Mouse (Mus musculus) gastrocnemius, postnatal 10 days (tissue): ENCODE data around the gene Adra1d. TPM values are rescaled to one million over a fixed set of nuclear protein-coding genes. Genes with fewer than 3 reads are reported as not detected.
A peak's percentile ranks its signal among the peaks of the same experiment; 100 is the strongest.

Source experiments
- DNase-seq: peaks from one replicate; pipeline ENCODE4 v3.0.0; 2021; ENCODE audit warnings: mixed read lengths
- long read RNA-seq, 2 experiments: library from polyadenylated mRNA; stranded (forward); transcript quantifications; one replicate each; pipeline ENCODE4 v2.0.0; 2021
- total RNA-seq, 2 experiments: library from RNA; stranded (reverse); gene quantifications; 2 replicates each; pipeline ENCODE4 v1.2.3; 2021

The Adra1d gene
- 1 to 10 TPM; 1.8 to 2.1 TPM for total RNA-seq
- long read RNA-seq, experiment 1, partial matches to known transcripts: 0 of 1 reads
- long read RNA-seq, experiment 1, other reads (novel, unspliced or antisense): 0 of 1 reads
- long read RNA-seq, experiment 2, transcript Adra1d-201 (2 exons, 1,899 nt): major isoform, 7 of 7 reads
- long read RNA-seq, experiment 2, partial matches to known transcripts: 0 of 7 reads
- long read RNA-seq, experiment 2, other reads (novel, unspliced or antisense): 0 of 7 reads

DNA sequence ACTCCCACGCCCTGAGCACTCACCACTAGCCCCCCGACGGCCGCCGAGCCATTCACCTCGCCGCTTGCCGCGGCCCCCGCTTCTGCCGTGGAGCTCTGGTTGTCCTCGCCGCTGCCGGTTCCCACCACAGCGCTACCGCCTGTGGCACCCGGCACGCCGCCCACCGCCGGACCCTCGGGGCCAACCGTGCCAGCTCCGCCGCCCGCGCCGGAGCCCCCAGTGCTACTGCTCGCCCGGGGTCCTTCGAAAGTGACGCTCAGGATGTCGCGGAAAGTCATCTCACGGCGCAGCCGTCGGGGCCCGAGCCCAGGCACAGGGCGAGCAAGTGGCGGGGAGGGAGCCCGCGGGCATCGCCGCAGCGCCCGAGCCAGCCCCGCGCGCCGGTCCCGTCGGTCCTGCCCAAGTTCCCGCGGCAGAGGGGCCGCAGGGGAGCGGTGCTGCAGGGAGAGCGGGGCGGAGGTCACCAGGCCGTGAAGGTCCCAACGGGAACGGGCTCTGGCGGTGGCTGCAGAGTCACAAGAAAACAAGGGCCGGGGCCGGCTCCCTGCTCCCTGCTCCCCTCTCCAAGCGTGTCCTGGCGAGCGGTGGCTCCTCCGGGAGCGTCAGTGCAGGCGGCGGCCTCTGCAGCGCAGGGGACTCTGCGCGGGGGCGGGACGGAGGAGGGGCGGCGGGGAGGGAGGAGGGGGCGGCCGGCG, at the start of gene Adra1d:
Gene Adra1d, minus strand, starts transcription at position 393 of the 695 bp plus-strand sequence.
- DNase-seq: peak; percentile 35

- DNase-seq: no peak
These were observed 39.8 kb upstream of the Adra1d start for GRCm38 (mm10) chr2:131601881-131602280.

DNA sequence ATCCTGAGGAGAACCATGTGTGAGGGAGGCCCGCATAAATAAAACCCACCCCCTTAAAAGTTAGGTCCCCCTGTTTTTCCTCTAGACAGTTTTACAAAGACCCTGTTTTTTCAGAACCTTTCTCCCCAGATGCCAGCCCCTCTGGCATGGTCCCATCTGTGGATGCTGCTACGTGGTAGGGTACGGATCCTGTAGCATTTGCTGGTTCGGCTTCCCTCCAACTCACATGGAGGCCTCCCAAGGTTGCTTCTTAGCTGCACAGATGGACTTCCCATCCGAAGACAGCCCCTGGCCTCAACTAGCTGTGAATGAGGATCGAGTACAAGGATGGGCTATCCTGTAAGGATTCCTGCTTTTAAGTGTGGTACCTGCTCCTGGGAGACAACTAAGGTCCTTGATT, 32.8 kb upstream of the Adra1d start:
- no peak for DNase-seq

DNA sequence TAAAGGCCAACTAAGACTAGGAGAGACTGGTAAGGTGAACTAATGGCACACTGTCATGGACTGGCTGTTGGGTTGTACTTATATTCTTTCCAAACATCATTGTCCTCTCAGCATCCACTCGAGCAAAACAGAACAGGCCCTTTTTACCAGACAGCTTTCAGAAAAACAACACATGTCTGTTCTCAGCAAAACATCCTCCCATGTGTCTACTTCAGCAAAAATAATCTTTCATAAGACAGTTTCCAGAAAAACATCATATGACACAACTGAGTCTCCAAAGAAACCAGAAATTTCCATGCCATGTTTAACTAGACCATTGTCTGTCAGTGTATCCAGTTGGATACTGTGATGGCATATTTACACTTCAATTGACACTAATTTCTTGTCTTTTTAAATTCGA, 25.4 kb upstream of the Adra1d start:
- no peak for DNase-seq

- no peak for DNase-seq
These were observed 19.4 kb upstream of the Adra1d start for GRCm38 (mm10) chr2:131581506-131581905.

DNA sequence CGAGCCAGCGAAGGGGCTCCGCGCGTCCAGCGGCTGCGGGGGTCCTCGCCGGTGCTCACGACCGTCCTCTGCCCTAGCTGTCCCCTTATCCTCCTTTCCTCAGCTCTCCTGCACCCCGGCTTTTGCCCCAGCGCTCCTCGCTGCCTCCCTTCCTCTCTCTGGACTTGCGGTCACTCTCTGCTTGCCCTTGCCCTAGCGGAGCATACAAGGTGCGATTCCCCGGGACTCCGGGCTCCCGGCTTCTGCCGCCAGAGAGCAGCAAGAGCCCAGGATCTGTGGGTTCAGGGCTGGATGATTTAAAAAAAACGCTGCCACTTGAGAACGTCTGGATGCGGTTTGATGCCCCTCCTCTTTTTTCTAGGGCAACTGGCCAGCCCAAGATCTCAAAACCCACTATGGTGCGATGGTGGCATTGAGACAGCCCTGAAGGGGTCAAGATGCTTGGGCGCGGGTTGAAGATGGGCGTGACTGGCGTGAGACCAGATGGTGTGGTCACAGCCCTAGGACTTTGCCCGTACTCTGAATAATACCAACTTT, 571 bp upstream of the Adra1d start:
- peak; percentile 71 for DNase-seq

- DNase-seq: no peak
These were observed 676 bp downstream of the Adra1d start for GRCm38 (mm10) chr2:131561344-131561870.

DNA sequence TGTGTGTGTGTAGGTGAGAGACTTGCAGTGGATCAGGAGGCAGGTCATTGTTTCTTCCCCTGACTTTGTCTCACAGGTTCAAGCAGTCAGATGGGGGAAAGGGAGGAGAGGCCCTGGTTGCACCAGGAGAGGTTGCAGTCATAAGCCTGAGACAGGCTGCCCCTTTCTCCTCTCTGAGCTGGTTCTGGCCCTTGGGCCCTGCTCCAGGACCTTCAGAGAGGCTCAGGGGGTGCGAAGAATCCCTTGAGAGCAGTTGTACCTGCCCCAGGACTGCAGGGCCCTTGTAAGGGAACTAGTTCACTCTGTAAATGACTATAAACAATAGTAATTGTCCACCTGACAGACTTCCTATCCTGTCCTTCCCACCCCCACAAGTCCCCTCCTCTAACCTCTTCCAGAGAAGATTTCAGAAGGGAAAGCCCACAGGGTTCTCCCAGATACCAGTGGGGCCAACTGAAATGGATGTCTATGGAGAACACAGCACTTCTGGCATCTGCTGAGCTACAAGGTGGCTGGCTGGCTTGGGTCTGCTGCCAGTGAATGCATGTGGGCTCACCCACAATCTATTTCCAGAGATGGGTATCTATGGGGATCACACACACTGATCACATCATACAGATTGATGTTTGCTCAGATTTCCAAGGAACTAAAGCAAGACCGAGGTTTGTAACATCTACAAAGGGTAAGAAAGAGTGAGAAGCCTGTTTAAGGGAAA, 1.7 kb downstream of the Adra1d start:
- DNase-seq: no peak

DNA sequence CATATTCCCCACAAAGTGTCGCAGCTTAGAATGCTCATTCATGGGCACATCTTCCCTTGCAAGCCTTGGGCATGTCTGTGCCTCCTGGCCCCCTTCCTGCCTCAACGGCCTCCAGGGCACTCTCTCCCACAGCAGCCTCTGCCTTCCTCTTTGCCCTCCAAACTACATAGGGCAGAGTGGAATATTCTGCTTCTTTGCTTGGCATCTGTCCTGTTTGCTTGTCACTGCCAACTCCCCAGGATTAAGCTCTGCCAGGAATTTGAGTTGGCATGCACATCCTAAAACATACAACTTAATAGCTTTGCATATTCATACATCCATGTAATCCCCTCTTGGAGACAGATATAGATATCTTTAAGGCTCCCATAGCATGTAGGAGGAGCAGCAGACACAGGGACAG, 4.2 kb downstream of the Adra1d start:
- DNase-seq: no peak

- DNase-seq: no peak
These were observed 9.2 kb downstream of the Adra1d start for GRCm38 (mm10) chr2:131552736-131553400.

DNA sequence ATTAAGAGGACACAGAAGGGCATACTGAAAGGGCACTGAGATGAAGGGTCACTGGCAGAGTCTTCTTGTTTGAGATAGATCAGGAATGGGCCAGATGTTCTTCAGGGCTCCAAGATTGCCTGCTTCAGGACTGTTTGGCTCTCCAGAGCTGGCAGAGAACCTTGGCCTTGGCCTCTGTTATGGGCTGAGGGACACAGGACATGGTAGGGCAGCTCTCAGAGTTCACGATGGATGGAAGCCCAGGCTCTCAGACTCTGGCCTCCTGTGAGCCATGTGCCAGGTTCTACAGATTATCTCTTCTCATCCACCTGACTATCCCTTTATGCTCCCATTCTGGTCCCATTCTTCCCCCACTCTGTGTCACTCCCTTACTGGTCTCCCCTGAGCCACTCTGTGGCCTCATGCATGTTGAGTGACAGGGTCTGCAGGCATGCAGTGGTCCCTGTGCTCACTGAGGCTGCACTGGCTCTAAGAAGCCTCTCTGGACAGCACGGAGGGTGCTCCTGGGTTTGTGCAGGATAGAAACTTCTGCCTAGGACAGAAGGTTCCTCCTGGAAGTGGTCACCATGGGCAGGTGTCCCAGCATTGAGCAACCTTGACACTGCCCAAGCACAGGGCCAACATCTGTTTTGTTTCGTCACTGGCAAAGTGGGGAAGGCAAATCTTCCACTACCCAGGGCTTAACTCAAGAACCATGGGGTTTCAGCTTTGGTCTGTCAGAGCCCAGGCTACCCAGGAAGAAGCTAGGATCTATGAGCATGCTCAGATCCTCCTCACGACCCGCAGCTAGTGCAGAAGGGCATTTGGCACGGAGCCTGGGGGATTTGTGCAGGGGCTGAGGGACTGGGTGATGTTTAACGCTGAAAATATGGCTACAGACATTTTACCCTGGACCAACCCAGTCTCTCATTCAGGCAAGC, 10.1 kb downstream of the Adra1d start:
- no peak for DNase-seq

- DNase-seq: no peak
These were observed 11.2 kb downstream of the Adra1d start for GRCm38 (mm10) chr2:131550906-131551305.

DNA sequence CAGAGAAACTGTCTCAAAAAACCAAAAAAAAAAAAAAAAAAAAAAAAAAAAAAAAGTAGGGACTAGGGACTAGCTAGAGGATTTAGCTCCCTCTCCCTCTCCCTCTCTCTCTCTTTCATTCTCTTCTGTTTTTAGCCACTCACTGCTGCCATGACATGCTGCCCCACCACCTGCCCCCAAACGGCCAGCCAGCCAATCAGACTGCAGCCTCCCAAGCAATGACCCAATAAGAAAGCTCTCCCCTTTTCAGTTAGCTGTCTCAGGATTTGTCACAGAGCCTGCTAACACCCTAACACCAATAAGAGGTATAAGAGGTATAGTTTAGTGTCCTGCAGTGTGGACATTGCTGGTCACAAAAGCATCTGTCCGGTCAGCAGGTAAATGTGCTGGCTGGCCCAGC, 11.6 kb downstream of the Adra1d start:
- DNase-seq: no peak

DNA sequence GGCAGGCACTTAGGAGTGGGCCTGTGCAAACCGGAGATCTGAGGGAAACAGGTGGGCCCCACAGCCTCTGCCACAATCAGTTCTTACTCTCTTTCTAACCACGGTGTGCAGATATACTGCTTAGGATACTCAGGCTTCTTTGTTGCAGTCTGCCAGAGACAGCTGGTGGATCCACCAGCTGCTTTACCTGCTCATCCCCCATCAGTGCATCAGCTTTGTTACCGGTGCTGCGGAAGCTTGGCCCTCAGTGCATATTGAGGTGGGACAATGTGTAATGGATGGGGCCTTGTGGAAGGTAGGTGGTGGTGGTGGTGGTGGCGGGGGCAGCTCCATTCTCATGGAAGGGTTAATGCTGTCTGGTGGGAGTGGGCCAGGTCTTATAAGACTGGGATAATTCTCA, 13.0 kb downstream of the Adra1d start:
- no peak for DNase-seq

GRCm38 (mm10) chr2:131548330-131548729, 13.8 kb downstream of the Adra1d start:
- no peak for DNase-seq

GRCm38 (mm10) chr2:131546745-131547408, 15.2 kb downstream of the Adra1d start:
- DNase-seq: no peak

DNA sequence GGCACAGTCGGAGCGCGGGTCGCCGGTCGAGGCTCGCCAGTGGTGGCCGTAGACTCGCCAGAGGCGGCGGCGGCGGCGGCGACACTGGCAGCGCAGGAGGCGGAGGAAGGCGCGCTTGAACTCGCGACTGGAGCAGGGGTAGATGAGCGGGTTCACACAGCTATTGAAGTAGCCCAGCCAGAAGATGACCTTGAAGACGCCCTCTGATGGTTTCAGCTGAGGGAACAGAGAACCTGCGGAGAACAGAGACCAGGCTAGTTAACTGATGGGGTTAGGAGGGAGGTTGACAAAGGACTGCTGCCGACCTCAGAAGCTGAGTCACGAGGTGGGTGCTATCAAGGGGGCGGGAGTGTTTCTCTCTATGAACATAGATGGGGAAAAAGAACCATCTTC, 15.8 kb downstream of the Adra1d start:
- no peak for DNase-seq

- peak; percentile 59 for DNase-seq
These were observed 16.4 kb downstream of the Adra1d start for GRCm38 (mm10) chr2:131545386-131546307.

DNA sequence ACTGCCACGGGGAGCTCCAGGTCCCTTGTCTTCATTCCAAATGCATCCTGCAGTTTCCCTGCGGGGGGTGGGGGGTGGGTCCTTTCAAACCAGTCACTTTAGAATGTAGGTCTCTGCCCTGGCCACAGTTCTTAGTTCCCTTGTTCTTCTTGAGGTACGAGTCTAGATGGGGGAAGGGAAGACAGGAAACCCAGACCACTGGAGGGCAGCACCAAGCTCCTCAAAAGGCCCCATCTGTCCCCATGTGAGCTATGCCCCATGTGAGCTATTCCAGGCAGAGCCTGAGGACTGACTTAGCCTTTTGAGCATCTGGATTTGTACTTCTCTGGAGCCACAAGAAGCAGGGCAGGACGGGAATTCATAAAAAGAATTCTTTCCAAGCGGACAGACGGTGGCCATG, 19.6 kb downstream of the Adra1d start:
- DNase-seq: no peak

GRCm38 (mm10) chr2:131541686-131542085, 20.4 kb downstream of the Adra1d start:
- no peak for DNase-seq
